Mouse (Mus musculus) T-cell, adult 66 days (primary cell): ENCODE results near the gene Hist2h2be. TPM values are rescaled to one million over a fixed set of nuclear protein-coding genes. Genes with fewer than 3 reads are reported as not detected.

Experiments
- total RNA-seq, 2 experiments: library from RNA; stranded (reverse); gene quantifications; 3 replicates in 1 of 2; 4 replicates in 1 of 2; pipeline ENCODE4 v1.2.4; 2023

Gene Hist2h2be
- total RNA-seq: 1 to 10 TPM; 3.0 to 3.7 TPM

DNA sequence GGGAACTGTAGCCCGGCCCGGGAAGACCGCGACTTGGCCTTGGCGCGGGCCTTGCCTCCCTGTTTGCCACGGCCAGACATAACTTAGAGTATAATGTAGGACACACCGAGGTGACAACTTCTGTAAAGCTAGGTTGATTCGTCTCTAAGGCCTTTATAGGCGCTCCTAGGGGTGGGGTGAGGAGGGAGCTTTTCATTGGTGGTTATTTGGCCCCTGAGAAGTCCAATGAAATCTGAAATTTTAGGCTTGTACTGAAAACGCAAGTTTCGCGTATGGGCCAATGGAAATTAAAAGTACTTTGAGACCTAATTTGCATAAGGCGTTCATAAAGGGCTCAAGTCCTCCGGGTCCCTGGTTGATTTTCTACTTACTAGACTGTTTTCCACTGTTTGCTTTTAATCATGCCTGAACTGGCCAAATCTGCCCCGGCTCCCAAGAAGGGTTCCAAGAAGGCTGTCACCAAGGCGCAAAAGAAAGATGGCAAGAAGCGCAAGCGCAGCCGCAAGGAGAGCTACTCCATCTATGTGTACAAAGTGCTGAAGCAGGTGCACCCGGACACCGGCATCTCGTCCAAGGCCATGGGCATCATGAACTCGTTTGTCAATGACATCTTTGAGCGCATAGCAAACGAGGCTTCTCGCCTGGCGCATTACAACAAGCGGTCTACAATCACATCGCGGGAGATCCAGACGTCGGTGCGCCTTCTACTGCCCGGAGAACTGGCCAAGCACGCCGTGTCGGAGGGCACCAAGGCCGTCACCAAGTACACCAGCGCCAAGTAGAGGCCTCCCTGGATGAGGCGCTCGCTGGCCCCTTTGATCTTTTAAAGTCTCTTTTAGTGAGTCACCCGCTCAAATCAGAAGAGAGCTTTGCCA, at the start of gene Hist2h2be, which contains the start of gene Hist2h2ac:
Gene Hist2h2be (plus strand): TSS at position 355 of the 875 bp plus-strand sequence.
Gene Hist2h2ac (minus strand): TSS at position 116 of the 875 bp plus-strand sequence.

GRCm38 (mm10) chr3:96172197-96173178, 48.4 kb upstream of the Hist2h2be start, which contains the start of gene Sf3b4:
Gene Sf3b4 (plus strand): TSS chr3:96172332.

DNA sequence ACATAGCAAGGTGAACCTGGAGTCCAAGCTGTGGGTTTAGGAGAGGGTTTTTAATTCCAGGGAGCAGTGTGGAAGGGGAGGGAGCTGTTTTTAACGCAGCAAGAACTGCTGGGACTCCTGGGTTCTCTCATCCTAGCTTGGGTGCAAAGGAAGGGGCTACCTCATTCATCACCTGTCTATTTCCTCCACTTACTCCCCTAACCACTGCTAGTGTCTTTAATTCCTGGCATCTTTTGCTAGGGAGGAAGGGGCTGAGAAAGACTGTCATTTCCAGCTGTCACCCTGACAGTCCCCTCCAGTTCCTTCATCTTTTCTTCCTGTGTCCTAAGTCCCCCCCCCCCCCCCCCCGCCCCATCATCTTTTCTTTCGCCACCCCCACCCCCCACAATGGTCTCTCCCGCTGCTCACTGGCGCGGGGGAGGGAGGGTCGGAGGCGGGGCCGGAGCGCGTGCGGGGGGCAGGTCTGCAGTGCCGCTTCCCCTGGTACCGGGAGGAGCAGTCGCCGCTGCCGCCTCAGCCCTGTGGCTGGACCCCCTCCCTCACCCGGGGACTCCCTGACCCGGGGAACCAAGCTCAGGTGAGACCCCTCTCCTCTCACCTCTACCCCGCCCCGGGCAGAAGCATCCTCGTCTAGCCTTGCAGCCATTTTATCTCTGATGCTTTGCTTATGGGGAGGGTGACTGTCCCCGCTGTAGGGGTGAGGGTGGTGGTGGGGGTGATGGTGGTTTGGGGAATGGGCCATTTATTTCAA, 40.0 kb upstream of the Hist2h2be start, which contains the start of gene Sv2a:
Gene Sv2a (plus strand): TSS at position 425 of the 751 bp plus-strand sequence.

DNA sequence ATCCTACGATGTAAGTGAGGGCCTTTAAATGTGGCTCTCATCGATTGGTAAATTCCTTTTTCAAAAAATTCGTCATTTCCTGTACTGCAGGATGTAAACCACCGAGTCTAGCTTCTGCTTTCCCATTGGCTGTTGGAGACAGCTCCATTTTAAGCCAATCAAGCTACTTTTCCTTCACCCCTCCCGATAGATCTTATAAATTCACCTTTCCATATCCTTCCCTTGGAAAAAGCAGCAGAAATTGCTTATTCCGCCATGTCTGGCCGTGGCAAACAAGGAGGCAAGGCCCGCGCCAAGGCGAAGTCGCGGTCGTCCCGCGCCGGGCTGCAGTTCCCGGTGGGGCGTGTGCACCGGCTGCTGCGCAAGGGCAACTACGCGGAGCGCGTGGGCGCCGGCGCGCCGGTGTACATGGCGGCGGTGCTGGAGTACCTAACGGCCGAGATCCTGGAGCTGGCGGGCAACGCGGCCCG, 1.2 kb upstream of the Hist2h2be start, which contains the start of the genes Bola1 and Hist2h2ab:
Gene Bola1 (minus strand): TSS at position 49 of the 470 bp plus-strand sequence.
Gene Hist2h2ab (plus strand): TSS at position 205 of the 470 bp plus-strand sequence.

DNA sequence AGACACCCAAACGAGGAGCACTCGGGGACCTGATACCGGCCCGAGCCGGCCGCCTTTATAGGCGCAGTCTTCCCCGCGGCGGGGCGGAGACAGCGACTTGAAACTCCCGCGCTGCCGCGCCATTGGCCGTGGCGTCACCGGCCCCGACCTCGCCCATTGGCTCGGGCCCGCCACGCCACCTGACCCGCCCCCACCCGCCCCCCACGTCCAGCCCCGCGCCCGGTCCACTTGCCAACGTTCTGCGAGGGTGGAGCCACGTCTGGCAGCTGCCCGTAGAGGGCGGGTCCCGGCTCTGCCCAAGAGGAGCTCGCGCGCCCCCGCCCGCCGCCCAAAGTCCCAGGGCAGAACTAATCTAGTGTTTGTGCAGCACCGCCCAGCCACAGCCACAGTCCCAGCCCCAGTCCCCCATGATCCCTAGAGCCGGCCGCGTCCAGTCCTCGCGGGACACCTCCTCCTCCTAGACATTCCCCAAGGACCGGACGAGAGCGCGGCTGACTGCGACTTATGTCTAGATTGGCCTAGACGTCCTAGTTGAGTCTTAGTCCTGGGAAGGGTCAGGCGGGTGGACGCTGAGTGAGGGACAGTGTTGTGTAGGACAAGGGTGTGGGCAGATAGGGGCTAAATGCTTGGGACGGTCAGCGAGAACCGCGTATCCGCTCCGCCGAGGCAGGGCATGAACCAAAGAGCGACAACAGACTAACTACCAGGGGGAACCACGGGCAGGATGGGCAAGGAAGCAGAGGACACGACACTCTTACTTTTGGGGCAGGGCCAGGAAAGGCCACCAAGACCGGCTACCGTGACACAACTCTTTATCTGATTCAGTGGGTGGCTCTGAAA, 18.3 kb downstream of the Hist2h2be start, which contains the start of gene Hist2h3c2:
Gene Hist2h3c2 (minus strand): TSS at position 174 of the 840 bp plus-strand sequence.

GRCm38 (mm10) chr3:96239949-96240798, 19.3 kb downstream of the Hist2h2be start, which contains the start of gene Hist2h2aa2:
Gene Hist2h2aa2 (minus strand): TSS chr3:96240276.

DNA sequence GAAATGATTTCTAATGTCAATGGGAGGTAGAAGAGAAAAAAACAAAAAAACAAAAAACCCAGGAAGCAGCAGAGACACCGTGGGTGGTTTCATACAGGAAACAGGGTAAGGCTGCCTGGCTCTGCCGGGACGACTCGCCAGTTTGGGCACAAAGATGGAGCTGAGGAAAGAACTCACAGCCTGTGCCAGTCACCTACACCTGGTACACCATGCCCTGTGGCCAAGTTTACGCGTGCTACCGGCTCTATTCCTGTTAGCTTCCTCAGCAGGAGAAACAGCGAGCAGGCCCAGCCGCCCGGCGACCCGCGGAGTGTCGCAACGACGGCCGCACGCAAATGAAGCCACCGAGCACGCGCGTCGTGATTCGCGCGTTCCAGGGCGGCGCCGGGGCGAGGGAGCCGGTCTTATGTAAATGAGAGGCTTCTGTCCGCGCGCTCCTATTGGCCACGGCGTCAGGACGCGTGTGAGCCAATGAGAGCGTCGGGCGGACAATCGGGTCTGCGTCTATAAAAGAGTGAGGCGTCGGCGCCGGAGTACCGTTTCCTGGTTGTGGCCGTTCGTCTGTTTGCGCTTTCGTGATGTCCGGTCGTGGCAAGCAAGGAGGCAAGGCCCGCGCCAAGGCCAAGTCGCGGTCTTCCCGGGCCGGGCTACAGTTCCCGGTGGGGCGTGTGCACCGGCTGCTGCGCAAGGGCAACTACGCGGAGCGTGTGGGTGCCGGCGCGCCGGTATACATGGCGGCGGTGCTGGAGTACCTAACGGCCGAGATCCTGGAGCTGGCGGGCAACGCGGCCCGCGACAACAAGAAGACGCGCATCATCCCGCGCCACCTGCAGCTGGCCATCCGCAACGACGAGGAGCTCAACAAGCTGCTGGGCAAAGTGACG, 24.3 kb downstream of the Hist2h2be start, which contains the start of gene Hist2h2aa1:
Gene Hist2h2aa1 (plus strand): TSS at position 495 of the 884 bp plus-strand sequence.

DNA sequence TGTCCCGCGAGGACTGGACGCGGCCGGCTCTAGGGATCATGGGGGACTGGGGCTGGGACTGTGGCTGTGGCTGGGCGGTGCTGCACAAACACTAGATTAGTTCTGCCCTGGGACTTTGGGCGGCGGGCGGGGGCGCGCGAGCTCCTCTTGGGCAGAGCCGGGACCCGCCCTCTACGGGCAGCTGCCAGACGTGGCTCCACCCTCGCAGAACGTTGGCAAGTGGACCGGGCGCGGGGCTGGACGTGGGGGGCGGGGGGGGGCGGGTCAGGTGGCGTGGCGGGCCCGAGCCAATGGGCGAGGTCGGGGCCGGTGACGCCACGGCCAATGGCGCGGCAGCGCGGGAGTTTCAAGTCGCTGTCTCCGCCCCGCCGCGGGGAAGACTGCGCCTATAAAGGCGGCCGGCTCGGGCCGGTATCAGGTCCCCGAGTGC, 25.5 kb downstream of the Hist2h2be start, which contains the start of gene Hist2h3c1:
Gene Hist2h3c1 (plus strand): TSS at position 259 of the 430 bp plus-strand sequence.

DNA sequence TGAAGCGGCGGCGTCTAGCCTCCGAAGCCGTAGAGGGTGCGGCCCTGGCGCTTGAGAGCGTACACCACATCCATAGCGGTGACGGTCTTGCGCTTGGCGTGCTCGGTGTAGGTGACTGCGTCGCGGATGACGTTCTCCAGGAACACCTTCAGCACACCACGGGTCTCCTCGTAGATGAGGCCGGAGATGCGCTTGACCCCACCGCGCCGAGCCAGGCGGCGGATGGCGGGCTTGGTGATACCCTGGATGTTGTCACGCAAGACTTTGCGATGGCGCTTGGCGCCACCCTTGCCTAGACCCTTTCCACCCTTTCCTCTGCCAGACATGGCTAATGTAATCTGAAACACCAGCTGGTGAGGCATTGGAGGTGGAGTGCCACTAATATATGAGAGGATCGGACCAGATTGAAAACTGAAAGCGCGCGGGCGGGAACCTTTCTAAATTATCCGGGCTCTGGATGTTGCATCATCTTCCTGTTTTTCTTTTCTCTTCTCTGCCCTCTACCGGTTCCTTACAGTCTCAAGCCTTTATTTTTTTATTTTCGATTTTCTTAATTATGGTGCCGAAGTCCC, 42.1 kb downstream of the Hist2h2be start, which contains the start of gene Hist2h4:
Gene Hist2h4 (minus strand): TSS at position 333 of the 572 bp plus-strand sequence.

DNA sequence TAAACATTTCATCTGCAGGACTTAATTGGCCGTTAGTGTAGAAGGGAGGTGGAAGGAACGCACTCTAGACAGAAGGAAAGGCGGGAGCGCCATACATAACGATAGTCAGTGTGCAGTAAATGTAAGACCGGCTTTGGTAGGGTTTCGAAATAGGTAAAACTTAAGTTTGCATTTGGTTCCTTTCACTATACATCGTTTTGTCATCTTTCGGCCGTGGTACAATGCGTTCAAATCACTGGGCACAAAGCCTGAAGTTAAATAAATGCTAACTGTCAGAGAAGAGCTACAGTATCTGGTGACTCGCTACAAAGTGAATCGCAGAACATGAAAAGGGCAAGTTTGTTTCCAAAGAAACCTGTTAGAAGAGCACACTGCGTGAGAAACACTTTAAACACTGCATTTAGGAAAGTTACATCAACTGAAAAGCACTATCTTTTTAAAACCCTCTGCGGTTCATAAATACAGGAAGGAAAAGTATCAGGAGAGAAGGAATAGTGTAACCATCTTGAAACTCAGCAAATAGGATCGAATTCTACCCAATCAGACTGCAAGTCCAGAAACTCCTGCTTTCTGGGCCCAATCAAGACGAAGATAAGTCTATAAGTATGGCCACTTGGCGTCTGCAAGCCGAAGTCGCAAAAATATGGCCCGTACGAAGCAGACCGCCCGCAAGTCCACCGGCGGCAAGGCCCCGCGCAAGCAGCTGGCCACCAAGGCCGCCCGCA, 47.3 kb downstream of the Hist2h2be start, which contains the start of gene Hist2h3b:
Gene Hist2h3b (plus strand): TSS at position 604 of the 725 bp plus-strand sequence.

DNA sequence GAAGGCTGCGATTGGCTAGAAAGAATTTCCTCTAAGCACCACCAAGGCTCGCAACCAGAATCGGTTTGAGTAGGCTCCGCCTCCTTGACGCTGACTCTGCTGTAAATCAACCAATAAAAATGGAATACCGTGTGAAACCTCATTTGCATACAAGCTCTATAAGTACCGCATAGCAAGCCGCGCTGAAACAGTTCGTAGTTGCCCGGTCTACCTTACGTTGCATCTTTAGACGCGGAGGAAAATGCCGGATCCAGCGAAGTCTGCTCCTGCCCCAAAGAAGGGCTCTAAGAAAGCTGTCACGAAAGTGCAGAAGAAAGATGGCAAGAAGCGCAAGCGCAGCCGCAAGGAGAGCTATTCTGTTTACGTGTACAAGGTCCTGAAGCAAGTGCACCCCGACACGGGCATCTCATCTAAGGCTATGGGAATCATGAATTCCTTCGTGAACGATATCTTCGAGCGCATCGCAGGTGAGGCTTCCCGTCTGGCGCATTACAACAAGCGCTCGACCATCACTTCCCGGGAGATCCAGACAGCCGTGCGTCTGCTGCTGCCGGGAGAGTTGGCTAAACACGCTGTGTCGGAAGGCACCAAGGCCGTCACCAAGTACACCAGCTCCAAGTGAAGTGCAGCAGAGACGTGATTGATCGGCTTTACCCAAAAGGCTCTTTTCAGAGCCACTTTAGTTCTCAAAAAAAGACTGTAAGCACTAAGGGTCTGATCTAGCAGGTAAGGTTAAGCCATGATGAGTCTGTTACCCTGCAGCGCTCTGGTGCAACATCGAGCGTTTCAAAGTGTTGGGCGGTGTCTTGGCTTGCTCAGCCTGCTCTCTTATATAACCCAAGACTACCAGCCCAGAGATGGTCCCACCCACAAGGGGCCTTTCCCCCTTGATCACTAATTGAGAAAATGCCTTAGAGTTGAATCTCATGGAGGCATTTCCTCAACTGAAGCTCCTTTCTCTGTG, 48.9 kb downstream of the Hist2h2be start, which contains the start of gene Hist2h2bb:
Gene Hist2h2bb (plus strand): TSS at position 242 of the 964 bp plus-strand sequence.

